Mouse (Mus musculus): Measurements from ENCODE around the gene Slco3a1.

- no peak for TF ChIP-seq CTCF (conservative IDR thresholded peaks at IDR 0.05; ENCODE audit: low read length)
- no peak for TF ChIP-seq NANOG (IDR thresholded peaks at IDR 0.05; ENCODE audit: borderline replicate concordance, low read length)
Measured at GRCm38 (mm10) chr7:74252066-74252465, 302.5 kb downstream of the Slco3a1 start.

Data from E14TG2a.4 (cell line).